Comparison of ENCODE assay signal across 20 mouse cellular contexts in genomic region chr7:29426056-29426455, GRCm38 (mm10).
A peak's percentile ranks its signal among the peaks of the same experiment; 100 is the strongest.
DNase-seq lines count a peak whose midpoint lies in the region; ATAC-seq and TF ChIP-seq lines count a peak whose summit lies in the region.
"Had no signal": no experiment of that assay in that cellular context is flagged by ENCODE, and none has a peak within 500 bp of the region (broad histone marks: within the 10 kb centered on the region; RNA-seq: fewer than 3 reads in every experiment).

No protein-coding gene starts in this region.

- H3K9ac ChIP-seq in intestine, embryonic 15.5 days: no peak overlapping the region
- H3K9ac ChIP-seq in intestine, postnatal 0 days (ENCODE audit: low read depth, low read length): no peak overlapping the region
- H3K9ac ChIP-seq: forebrain, postnatal 0 days; hindbrain, embryonic 12.5 days; limb, embryonic 13.5 days; liver, embryonic 14.5 days; midbrain, embryonic 12.5 days; neural tube, embryonic 15.5 days had no signal

- H3K4me1 ChIP-seq in intestine, embryonic 15.5 days (replicated peaks): peaks cover 28% of the 10 kb centered on the region
- peaks cover 4% of the 10 kb centered on the region; the same call in 1 of the 2 replicates for H3K4me1 ChIP-seq in intestine, postnatal 0 days (replicated peaks; ENCODE audit: control insufficient read depth, insufficient read depth, low read length)

- H3K9me3 ChIP-seq in intestine, embryonic 15.5 days: no peaks in the 10 kb centered on the region
- no peaks in the 10 kb centered on the region for H3K9me3 ChIP-seq in intestine, postnatal 0 days (ENCODE audit: control insufficient read depth)
- H3K9me3 ChIP-seq: hindbrain, embryonic 12.5 days; limb, embryonic 13.5 days; midbrain, embryonic 12.5 days; neural tube, embryonic 15.5 days had no signal

- no peak overlapping the region for H3K4me3 ChIP-seq in intestine, embryonic 15.5 days (replicated peaks)
- H3K4me3 ChIP-seq in intestine, postnatal 0 days (ENCODE audit: low read depth, low read length): no peak overlapping the region
- H3K4me3 ChIP-seq: heart, adult 2 months; hindbrain, embryonic 12.5 days; limb, embryonic 13.5 days; midbrain, embryonic 12.5 days; myocyte; neural tube, embryonic 15.5 days had no signal

- 83% methylated on average over 8 of the region's 8 CpGs for WGBS in intestine, embryonic 15.5 days
- WGBS in intestine, postnatal 0 days: 78% methylated on average over 8 of the region's 8 CpGs

- ATAC-seq in intestine, embryonic 15.5 days: no peak
- no peak for ATAC-seq in intestine, postnatal 0 days

- peak overlapping the region; percentile 73; the same call in 1 of the 2 replicates for H3K27ac ChIP-seq in intestine, embryonic 15.5 days
- H3K27ac ChIP-seq in intestine, postnatal 0 days (ENCODE audit: low read depth, low read length): no peak overlapping the region
- H3K27ac ChIP-seq: heart, adult 2 months; hindbrain, embryonic 12.5 days; liver, embryonic 14.5 days; midbrain, embryonic 12.5 days; neural tube, embryonic 15.5 days had no signal

- no peak overlapping the region for H3K4me2 ChIP-seq in intestine, embryonic 15.5 days (replicated peaks)
- H3K4me2 ChIP-seq in intestine, postnatal 0 days (replicated peaks; ENCODE audit: low read depth): no peak overlapping the region
- H3K4me2 ChIP-seq: hindbrain, embryonic 12.5 days; limb, embryonic 13.5 days; midbrain, embryonic 12.5 days; neural tube, embryonic 15.5 days had no signal

- peak; percentile 61 for DNase-seq in cerebellum, adult 9-11 months
- DNase-seq in cerebellum, adult 11 months: no peak
- peak; percentile 37 for DNase-seq in adrenal gland, postnatal 10 days
- DNase-seq in brain, adult 2 months (ENCODE audit: low read depth, low spot score): peak; percentile 87
- no peak for DNase-seq in right cerebral cortex, postnatal 25 days
- DNase-seq: forebrain, postnatal 0 days; gastrocnemius, postnatal 10 days; heart, adult 2 months; kidney, adult 18-20 months; kidney, postnatal 36 days; right cerebral cortex, postnatal 4 days; thymus, adult 18-20 months had no signal

- no peaks in the 10 kb centered on the region for H3K36me3 ChIP-seq in intestine, embryonic 15.5 days
- H3K36me3 ChIP-seq in intestine, postnatal 0 days (ENCODE audit: control insufficient read depth, insufficient read depth): peaks cover 8% of the 10 kb centered on the region; the same call in 1 of the 2 replicates
- H3K36me3 ChIP-seq: hindbrain, embryonic 12.5 days; limb, embryonic 13.5 days; midbrain, embryonic 12.5 days; neural tube, embryonic 15.5 days had no signal

- no peak for TF ChIP-seq CTCF in intestine, postnatal 0 days (IDR thresholded peaks at IDR 0.05; ENCODE audit: low read depth)

- H3K27me3 ChIP-seq in intestine, embryonic 15.5 days (replicated peaks): no peaks in the 10 kb centered on the region
- H3K27me3 ChIP-seq in intestine, postnatal 0 days (replicated peaks; ENCODE audit: control insufficient read depth, insufficient read depth, low read length): no peaks in the 10 kb centered on the region
- H3K27me3 ChIP-seq: hindbrain, embryonic 12.5 days; limb, embryonic 13.5 days; neural tube, embryonic 15.5 days had no signal

Comparison
In these comparisons a context has a peak if more than half of its experiments do, and no peak if none do; other contexts are left out.
1. DNase-seq: peak in cerebellum, adult 9-11 months (single experiment), adrenal gland, postnatal 10 days (single experiment) and brain, adult 2 months (single experiment); none in cerebellum, adult 11 months (single experiment) and right cerebral cortex, postnatal 25 days (single experiment).